Mouse (Mus musculus): ENCODE results near the gene Tepsin. TPM values are rescaled to one million over a fixed set of nuclear protein-coding genes. Genes with fewer than 3 reads are reported as not detected.

Gene Tepsin
- polyA plus RNA-seq, 1 experiment from 2014 or later = 18.0 TPM

DNA sequence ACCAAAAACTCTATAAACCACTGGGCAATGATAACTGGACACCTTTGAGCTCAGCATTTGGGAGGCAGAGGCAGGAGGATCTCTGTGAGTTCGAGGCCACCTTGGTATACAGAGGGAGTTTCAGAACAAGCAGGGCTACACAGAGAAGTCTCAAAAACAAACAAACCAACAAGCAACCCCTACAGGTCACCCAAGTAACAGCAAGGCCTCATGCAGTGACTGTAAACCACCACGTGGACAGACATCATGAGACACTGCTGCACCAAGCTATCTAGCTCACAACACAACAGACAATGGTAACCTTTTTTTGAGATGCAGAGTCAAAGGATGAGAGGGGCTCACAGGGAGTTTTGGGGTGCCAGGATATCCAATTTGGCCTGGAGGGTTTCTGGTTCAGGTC is 28.3 kb upstream of the Tepsin start:
- Histone ChIP-seq H3K27ac (no peak overlapping the region), H3K4me1 (no peaks in the 10 kb centered on the region), H3K4me2 (no peak overlapping the region), H3K4me3 (no peak overlapping the region), H3K9me3 (replicated peaks) (no peaks in the 10 kb centered on the region), H3K36me3 (ENCODE audit: poor library complexity, severe bottlenecking) (peaks cover 74% of the 10 kb centered on the region), H3K9ac (no peak overlapping the region), H3K27me3 (no peaks in the 10 kb centered on the region)
- no peak for ATAC-seq
- WGBS = 89% methylated on average over 2 of the region's 2 CpGs

- Histone ChIP-seq H3K27ac (0 out of 2 replicates have a peak overlapping the region, but pooled peaks have one; percentile 31), H3K4me2 (no peak overlapping the region), H3K9me3 (replicated peaks) (no peaks in the 10 kb centered on the region), H3K9ac (no peak overlapping the region), H3K4me1 (peaks cover 6% of the 10 kb centered on the region; the same call in 1 of the 2 replicates), H3K4me3 (no peak overlapping the region), H3K27me3 (no peaks in the 10 kb centered on the region), H3K36me3 (ENCODE audit: poor library complexity, severe bottlenecking) (peaks cover 54% of the 10 kb centered on the region)
- ATAC-seq = no peak
- 79% methylated on average over 12 of the region's 12 CpGs for WGBS
These were observed 23.6 kb upstream of the Tepsin start for GRCm38 (mm10) chr11:120122126-120122525.

GRCm38 (mm10) chr11:120120642-120121420 is 22.3 kb upstream of the Tepsin start:
- Histone ChIP-seq H3K9me3 (replicated peaks) (no peaks in the 10 kb centered on the region), H3K9ac (peak overlapping the region; percentile 34), H3K4me3 (no peak overlapping the region), H3K4me2 (no peak overlapping the region), H3K27me3 (no peaks in the 10 kb centered on the region), H3K36me3 (ENCODE audit: poor library complexity, severe bottlenecking) (peaks cover 58% of the 10 kb centered on the region), H3K27ac (peak overlapping the region; percentile 15; the same call in 1 of the 2 replicates), H3K4me1 (peaks cover 6% of the 10 kb centered on the region; the same call in 1 of the 2 replicates)
- WGBS = 84% methylated on average over 17 of the region's 17 CpGs
- ATAC-seq = no peak

DNA sequence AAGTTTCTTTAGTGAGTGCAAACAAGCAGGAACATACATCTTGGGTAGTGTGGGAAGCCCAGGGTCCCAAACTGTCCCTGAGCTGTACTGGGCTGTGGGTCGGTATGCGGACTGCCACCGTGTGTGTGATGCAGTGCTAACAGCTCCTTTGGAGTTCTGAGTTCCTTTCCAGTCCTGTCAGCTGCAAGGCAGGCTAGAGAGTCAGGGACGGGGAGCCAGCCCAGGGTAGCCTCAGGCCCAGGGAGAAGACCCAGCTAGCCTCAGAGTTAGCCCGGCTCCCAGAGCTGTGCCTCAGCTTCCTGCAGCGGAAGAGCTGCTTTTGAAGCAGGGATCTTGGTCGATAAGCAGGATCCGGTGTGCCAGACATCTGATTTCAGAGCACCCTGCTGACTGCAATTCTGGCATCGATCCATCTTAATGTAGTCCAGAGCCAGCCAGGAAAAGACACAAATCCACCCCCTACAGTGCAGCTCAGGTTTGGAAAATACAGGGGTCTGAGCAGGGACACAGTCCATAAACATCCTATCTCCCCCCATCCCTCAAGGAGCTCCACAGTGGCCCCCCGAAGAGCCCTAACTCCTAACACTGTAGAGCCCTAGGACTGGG is 21.5 kb upstream of the Tepsin start:
- 71% methylated on average over 10 of the region's 10 CpGs for WGBS
- H3K27ac ChIP-seq = peak overlapping the region; percentile 36; the same call in 1 of the 2 replicates
- no peak overlapping the region for H3K4me3 ChIP-seq
- ATAC-seq = no peak
- H3K27me3 ChIP-seq = no peaks in the 10 kb centered on the region
- no peaks in the 10 kb centered on the region for H3K9me3 ChIP-seq (replicated peaks)
- peaks cover 6% of the 10 kb centered on the region; the same call in 1 of the 2 replicates for H3K4me1 ChIP-seq
- peaks cover 61% of the 10 kb centered on the region for H3K36me3 ChIP-seq (ENCODE audit: poor library complexity, severe bottlenecking)
- 0 out of 2 replicates have a peak overlapping the region, but pooled peaks have one; percentile 34 for H3K9ac ChIP-seq
- no peak overlapping the region for H3K4me2 ChIP-seq

- Histone ChIP-seq H3K36me3 (ENCODE audit: poor library complexity, severe bottlenecking) (peaks cover 65% of the 10 kb centered on the region), H3K4me3 (no peak overlapping the region), H3K4me2 (no peak overlapping the region), H3K9ac (no peak overlapping the region), H3K4me1 (peaks cover 6% of the 10 kb centered on the region; the same call in 1 of the 2 replicates), H3K9me3 (replicated peaks) (no peaks in the 10 kb centered on the region), H3K27ac (no peak overlapping the region), H3K27me3 (no peaks in the 10 kb centered on the region)
- ATAC-seq = no peak
- WGBS = 97% methylated on average over 7 of the region's 7 CpGs
These were observed 20.6 kb upstream of the Tepsin start for GRCm38 (mm10) chr11:120119108-120119507.

GRCm38 (mm10) chr11:120117626-120118025 is 19.1 kb upstream of the Tepsin start:
- Histone ChIP-seq H3K4me2 (no peak overlapping the region), H3K9me3 (replicated peaks) (no peaks in the 10 kb centered on the region), H3K4me3 (no peak overlapping the region), H3K4me1 (peaks cover 6% of the 10 kb centered on the region; the same call in 1 of the 2 replicates), H3K27ac (no peak overlapping the region), H3K36me3 (ENCODE audit: poor library complexity, severe bottlenecking) (peaks cover 57% of the 10 kb centered on the region), H3K9ac (no peak overlapping the region), H3K27me3 (no peaks in the 10 kb centered on the region)
- ATAC-seq = no peak
- WGBS = 92% methylated on average over 2 of the region's 2 CpGs

GRCm38 (mm10) chr11:120114488-120115215 is 16.1 kb upstream of the Tepsin start:
- H3K4me2 ChIP-seq = no peak overlapping the region
- H3K27ac ChIP-seq = no peak overlapping the region
- H3K36me3 ChIP-seq (ENCODE audit: poor library complexity, severe bottlenecking) = peaks cover 65% of the 10 kb centered on the region
- H3K4me3 ChIP-seq = no peak overlapping the region
- no peaks in the 10 kb centered on the region for H3K27me3 ChIP-seq
- H3K4me1 ChIP-seq = peaks cover 6% of the 10 kb centered on the region; the same call in 1 of the 2 replicates
- no peak overlapping the region for H3K9ac ChIP-seq
- ATAC-seq = no peak
- WGBS = 97% methylated on average over 21 of the region's 21 CpGs
- H3K9me3 ChIP-seq (replicated peaks) = no peaks in the 10 kb centered on the region

- WGBS = 91% methylated on average over 4 of the region's 4 CpGs
- no peak overlapping the region for H3K4me3 ChIP-seq
- no peak overlapping the region for H3K9ac ChIP-seq
- H3K4me2 ChIP-seq = no peak overlapping the region
- H3K9me3 ChIP-seq (replicated peaks) = no peaks in the 10 kb centered on the region
- no peak for ATAC-seq
- no peak overlapping the region for H3K27ac ChIP-seq
- no peaks in the 10 kb centered on the region for H3K27me3 ChIP-seq
- H3K36me3 ChIP-seq (ENCODE audit: poor library complexity, severe bottlenecking) = peaks cover 71% of the 10 kb centered on the region
- peaks cover 9% of the 10 kb centered on the region for H3K4me1 ChIP-seq
These were observed 13.6 kb upstream of the Tepsin start for GRCm38 (mm10) chr11:120112136-120112535.

DNA sequence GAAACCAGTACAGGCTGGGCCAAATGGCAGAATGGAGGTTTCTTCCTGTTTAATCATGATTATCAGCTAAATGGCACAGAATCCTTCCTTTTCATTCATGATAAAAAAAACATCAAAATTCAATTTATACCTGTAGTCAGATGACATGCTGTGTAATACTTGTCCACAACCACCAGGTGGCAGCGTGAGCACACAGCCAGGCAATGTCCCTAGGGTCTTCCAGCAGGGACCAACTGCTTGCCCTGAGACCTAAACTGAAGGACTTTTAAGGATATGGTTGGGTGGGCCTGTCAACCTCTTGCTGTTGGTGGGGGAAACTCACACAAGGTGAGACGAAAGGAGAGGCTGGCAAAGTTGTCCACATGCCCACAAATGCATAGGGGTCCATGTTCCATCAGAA is 12.5 kb upstream of the Tepsin start:
- Histone ChIP-seq H3K4me3 (no peak overlapping the region), H3K27ac (peak overlapping the region; percentile 2; the same call in 1 of the 2 replicates), H3K27me3 (no peaks in the 10 kb centered on the region), H3K4me2 (no peak overlapping the region), H3K9ac (peak overlapping the region; percentile 30; the same call in 1 of the 2 replicates), H3K9me3 (replicated peaks) (no peaks in the 10 kb centered on the region), H3K36me3 (ENCODE audit: poor library complexity, severe bottlenecking) (peaks cover 68% of the 10 kb centered on the region), H3K4me1 (peaks cover 9% of the 10 kb centered on the region)
- no peak for ATAC-seq
- WGBS = 2% methylated on average over 2 of the region's 2 CpGs

GRCm38 (mm10) chr11:120110554-120110953 is 12.0 kb upstream of the Tepsin start:
- ATAC-seq = no peak
- no peak overlapping the region; the same call in 1 of the 2 replicates for H3K27ac ChIP-seq
- H3K4me3 ChIP-seq = no peak overlapping the region
- no peaks in the 10 kb centered on the region for H3K27me3 ChIP-seq
- H3K4me1 ChIP-seq = peaks cover 9% of the 10 kb centered on the region
- H3K36me3 ChIP-seq (ENCODE audit: poor library complexity, severe bottlenecking) = peaks cover 68% of the 10 kb centered on the region
- no peak overlapping the region for H3K4me2 ChIP-seq
- no peaks in the 10 kb centered on the region for H3K9me3 ChIP-seq (replicated peaks)
- WGBS = 72% methylated on average over 7 of the region's 7 CpGs
- peak overlapping the region; percentile 30; the same call in 1 of the 2 replicates for H3K9ac ChIP-seq

- peaks cover 9% of the 10 kb centered on the region for H3K4me1 ChIP-seq
- no peaks in the 10 kb centered on the region for H3K9me3 ChIP-seq (replicated peaks)
- H3K27me3 ChIP-seq = no peaks in the 10 kb centered on the region
- WGBS = 66% methylated on average over 14 of the region's 14 CpGs
- no peak for ATAC-seq
- peak overlapping the region; percentile 54; the same call in 1 of the 2 replicates for H3K27ac ChIP-seq
- H3K4me3 ChIP-seq = no peak overlapping the region
- H3K4me2 ChIP-seq = no peak overlapping the region
- H3K9ac ChIP-seq = no peak overlapping the region
- peaks cover 68% of the 10 kb centered on the region for H3K36me3 ChIP-seq (ENCODE audit: poor library complexity, severe bottlenecking)
These were observed 11.2 kb upstream of the Tepsin start for GRCm38 (mm10) chr11:120109558-120110210.

Data from forebrain, embryonic 13.5 days (tissue).